Mouse (Mus musculus): ENCODE measurements around the gene Cited2.

- no peak for TF ChIP-seq POLR2A (IDR thresholded peaks at IDR 0.05; ENCODE audit: borderline replicate concordance, control insufficient read depth, low read depth, low read length)
- peak; percentile 30; the same call in 1 of the 2 replicates for TF ChIP-seq CTCF (IDR thresholded peaks at IDR 0.05; ENCODE audit: control insufficient read depth, insufficient read depth, low read length)
Observed at GRCm38 (mm10) chr10:17733057-17733456, 10.0 kb downstream of the Cited2 start.
